Mouse (Mus musculus) kidney, postnatal 4 days (tissue): ENCODE results near the gene H2-Oa.
"Not testable (repeated sequence)": the region's sequence is repeated elsewhere in the genome, so short reads cannot be mapped to it uniquely, and the experiment has no call there.

Experiments
- DNase-seq, 2 experiments: peaks; one replicate each; pipeline ENCODE4 v3.0.0; 2021; ENCODE audit warnings: mixed read lengths in 2 of 2

H2-Oa gene

GRCm38 (mm10) chr17:34143461-34143860 is 51.3 kb downstream of the H2-Oa start:
- no peak for DNase-seq

GRCm38 (mm10) chr17:34144221-34144620 is 52.1 kb downstream of the H2-Oa start:
- not testable (repeated sequence) for DNase-seq
